Mouse (Mus musculus): ENCODE data around the gene Gm5039. TPM values are rescaled to one million over a fixed set of nuclear protein-coding genes. Genes with fewer than 3 reads are reported as not detected.

Gm5039 gene
- not detected in 2 replicates for polyA plus RNA-seq (2012; ENCODE audit: low replicate concordance)

GRCm38 (mm10) chr12:88323926-88324325 is at the start of gene Gm5039:
Gm5039 (minus strand) TSS chr12:88324026.

GRCm38 (mm10) chr12:88360441-88361119 is 36.8 kb upstream of the Gm5039 start, which contains the start of gene Adck1:
Adck1 (plus strand) TSS chr12:88360554.

GRCm38 (mm10) chr12:88274400-88274799 is 49.4 kb downstream of the Gm5039 start, which contains the start of gene Gm5662:
Gm5662 (minus strand) TSS chr12:88274500.

Other genes starting within 250 kb of the Gm5039 start
- not detected in 2 replicates for gene Gm16368, start 240.3 kb downstream of the Gm5039 start, polyA plus RNA-seq (2012; ENCODE audit: low replicate concordance)
- gene Gm10436, start 141.9 kb downstream of the Gm5039 start, polyA plus RNA-seq (2012; ENCODE audit: low replicate concordance): not detected in 2 replicates
- not detected in 2 replicates for gene Gm8332, start 73.9 kb downstream of the Gm5039 start, polyA plus RNA-seq (2012; ENCODE audit: low replicate concordance)
- not detected in 2 replicates for gene Gm5662, start 49.5 kb downstream of the Gm5039 start, polyA plus RNA-seq (2012; ENCODE audit: low replicate concordance)
- gene Adck1, start 36.5 kb upstream of the Gm5039 start, polyA plus RNA-seq (2012; ENCODE audit: low replicate concordance): 2.3 and 7.6 TPM in 2 replicates